Mouse (Mus musculus) 416B (cell line): Measurements from ENCODE around the gene Srd5a3.
"Not testable (repeated sequence)": the region's sequence is repeated elsewhere in the genome, so short reads cannot be mapped to it uniquely, and the experiment has no call there.

Source experiments
- DNase-seq: peaks from one replicate; pipeline ENCODE4 v3.0.0; 2011; ENCODE audit warnings: low read depth

The Srd5a3 gene

GRCm38 (mm10) chr5:76139808-76140729, at the start of gene Srd5a3:
TSS of gene Srd5a3 (plus strand) at chr5:76140271.
- peak; percentile 96 for DNase-seq

- not testable (repeated sequence) for DNase-seq
Observed at GRCm38 (mm10) chr5:76103809-76104208, 36.3 kb upstream of the Srd5a3 start.

DNA sequence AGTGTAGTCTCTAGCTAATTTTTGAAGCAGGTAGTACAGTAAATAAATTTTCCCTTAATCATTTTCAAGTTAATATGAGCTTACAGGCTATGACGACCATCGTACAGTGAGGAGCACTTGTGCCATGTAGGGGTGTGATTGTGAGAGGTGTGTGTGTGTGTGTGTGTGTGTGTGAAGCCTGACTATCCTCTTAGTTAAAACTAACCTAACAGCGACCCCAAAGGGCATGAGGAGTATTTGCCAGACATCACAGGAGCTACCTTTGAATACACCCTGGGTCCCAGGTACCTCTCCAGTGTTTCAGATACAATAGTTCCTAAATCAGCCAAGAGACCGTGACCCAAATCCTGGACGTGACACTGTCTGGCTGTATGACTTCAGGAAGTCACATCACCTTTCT, 32.8 kb upstream of the Srd5a3 start:
- no peak for DNase-seq

GRCm38 (mm10) chr5:76108496-76108895, 31.6 kb upstream of the Srd5a3 start:
- no peak for DNase-seq

DNA sequence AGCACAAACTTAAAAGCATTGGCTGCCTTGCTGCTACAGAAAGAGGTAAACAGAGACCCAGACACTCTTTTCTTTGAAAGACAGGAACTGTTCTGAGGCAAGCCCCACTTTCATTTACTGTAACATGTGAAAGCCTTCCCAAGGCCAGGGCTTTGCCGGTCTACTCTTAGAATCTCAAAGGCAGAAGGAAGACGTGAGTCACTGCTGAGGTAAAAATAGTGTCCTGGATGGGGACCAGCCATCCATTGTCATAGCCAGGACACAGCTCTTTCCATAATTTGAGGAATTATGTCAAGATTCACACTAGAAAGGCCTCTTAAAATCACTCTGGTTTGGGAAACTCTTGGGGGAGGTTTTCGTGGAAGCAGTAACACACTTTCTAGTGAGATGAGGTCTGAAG, 28.9 kb upstream of the Srd5a3 start:
- DNase-seq = no peak

- no peak for DNase-seq
Observed at GRCm38 (mm10) chr5:76112016-76112415, 28.1 kb upstream of the Srd5a3 start.

- DNase-seq = no peak
Observed at GRCm38 (mm10) chr5:76115436-76116041, 24.5 kb upstream of the Srd5a3 start.

DNA sequence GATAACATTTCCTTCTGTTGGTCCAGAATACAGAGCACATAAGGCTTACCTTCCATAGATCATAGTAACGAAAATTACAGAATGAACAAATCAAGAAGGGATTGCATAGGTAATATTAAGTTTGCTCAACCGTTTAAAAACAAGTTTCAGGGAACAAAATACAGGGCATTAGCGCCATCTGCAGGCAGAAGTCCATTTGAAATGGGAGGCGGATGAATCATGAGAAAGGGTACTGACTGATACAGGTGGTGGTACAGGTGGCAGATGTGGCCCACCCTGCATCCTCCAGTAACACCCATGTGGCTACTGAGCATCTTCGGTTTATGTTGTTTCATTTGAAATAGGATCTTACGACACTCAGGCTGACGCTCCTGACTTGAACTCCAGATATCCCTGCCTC, 21.6 kb upstream of the Srd5a3 start:
- peak; percentile 51 for DNase-seq

DNA sequence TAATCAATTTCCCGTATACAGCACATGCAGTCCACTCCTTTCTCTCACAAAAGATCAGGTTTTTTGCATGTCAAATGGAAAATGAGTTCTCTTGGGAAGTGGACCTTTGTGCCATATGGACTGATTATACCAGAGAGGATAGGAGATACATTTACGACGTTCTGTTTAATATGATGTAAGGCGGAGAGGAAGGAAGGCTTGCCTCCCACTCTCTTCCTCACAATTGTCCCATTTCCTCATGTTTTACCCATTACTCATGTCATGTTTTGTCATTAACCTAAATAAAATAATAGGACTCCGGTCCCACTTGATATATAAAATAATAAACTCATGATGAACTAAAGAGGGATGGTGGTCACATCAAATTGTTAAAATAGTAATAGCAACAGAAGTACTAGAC, 19.4 kb upstream of the Srd5a3 start:
- no peak for DNase-seq

GRCm38 (mm10) chr5:76127584-76128316, 12.3 kb upstream of the Srd5a3 start:
- DNase-seq = no peak

DNA sequence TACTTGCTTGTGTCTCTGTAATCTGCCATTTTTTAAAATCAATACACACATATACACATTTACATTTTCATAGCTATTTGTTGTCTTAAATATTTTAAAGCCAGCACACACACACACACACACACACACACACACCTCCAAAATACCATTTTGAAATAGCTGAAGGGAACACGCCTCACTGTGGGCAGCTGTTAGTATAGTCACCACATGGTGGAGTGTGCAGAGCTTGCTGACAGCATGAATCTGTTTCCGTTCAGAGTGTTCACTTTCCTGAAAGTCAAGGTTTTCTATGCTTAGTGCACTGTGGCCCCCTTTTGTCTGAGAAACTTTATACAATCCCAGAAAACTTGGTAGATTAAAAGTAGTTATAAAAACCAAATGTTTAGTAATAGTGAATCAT, 9.8 kb upstream of the Srd5a3 start:
- peak; percentile 75 for DNase-seq

DNA sequence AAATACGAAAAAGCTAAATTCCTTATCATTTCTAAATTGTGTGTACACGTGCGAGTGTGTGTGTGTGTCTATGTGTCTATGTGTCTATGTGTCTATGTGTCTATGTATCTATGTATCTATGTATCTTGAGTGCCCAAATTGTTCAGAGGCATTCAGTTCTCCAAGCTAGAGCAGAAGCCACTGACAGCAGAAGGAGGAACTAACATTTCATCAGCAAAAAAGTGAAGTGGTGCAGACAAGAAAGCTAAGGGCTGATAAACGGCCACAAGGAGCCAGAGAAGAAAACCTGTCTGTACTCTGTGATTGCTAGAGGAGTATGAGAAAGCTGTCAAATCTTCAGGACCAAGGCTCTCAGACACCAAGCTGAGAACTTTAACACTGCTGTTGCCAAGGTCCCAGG, 8.1 kb upstream of the Srd5a3 start:
- peak; percentile 69 for DNase-seq

GRCm38 (mm10) chr5:76135644-76136043, 4.4 kb upstream of the Srd5a3 start:
- no peak for DNase-seq

DNA sequence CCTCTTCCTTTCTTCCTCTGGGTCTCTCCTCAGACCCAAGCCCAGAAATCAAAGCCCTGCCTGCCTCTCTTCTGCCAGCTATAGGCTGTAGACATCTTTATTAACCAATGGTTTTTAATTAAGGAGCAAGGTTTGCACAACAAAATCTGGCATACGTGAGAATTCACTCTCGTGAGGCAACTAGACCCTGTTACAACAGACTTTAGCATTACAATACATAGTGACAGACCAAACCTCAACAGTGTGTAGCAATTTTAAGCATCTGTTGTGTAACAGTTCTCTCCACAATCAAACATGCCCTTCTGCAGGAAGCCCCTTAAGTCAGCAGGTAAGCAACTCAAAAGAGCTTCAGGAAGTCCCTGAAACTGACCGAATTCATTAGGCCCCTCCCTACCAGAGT, 3.8 kb upstream of the Srd5a3 start:
- peak; percentile 74 for DNase-seq

DNA sequence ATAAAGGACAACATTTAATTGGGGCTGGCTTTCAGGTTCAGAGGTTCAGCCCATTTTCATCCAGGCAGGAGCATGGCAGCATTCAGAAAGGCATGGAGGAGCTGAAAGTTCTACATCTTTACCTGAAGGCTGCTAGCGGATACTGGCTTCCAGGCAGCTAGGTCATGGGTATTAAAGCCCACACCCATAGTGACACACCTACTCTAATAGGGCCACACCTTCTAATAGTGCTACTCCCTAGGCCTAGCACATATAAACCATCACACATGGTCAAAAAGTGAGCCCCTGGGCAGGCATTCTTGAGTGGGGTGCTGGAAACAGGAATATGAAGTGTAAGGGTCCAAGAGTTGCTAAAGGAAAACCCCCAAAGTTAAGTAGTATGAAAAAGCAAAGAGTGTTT, 2.5 kb upstream of the Srd5a3 start:
- no peak for DNase-seq

GRCm38 (mm10) chr5:76138071-76138470, 2.0 kb upstream of the Srd5a3 start:
- no peak for DNase-seq

GRCm38 (mm10) chr5:76138512-76138911, 1.6 kb upstream of the Srd5a3 start:
- no peak for DNase-seq

DNA sequence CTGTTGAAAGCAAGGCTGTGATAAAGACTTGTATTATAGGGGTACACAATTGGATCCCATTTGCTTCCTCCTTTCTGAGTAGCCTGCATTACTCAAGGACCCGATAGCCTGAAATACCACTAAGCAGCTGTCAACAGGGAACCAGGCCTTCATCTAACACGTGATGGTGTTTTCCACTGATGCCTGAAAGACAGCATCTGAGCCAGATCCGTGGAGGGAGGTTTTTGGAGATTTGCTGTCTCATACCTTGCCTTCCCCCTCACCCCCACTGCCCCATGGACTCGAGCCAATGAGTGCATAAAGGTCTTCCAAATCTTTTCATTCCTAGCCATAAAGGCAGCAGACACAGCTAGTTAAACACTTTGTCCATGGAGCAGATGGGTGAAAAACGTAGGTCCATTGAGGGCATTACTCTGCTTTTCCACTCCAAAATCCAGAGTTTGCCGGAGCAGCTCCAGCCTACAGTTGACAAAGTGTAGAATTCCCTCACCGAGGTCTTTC, 850 bp upstream of the Srd5a3 start:
- DNase-seq = no peak

DNA sequence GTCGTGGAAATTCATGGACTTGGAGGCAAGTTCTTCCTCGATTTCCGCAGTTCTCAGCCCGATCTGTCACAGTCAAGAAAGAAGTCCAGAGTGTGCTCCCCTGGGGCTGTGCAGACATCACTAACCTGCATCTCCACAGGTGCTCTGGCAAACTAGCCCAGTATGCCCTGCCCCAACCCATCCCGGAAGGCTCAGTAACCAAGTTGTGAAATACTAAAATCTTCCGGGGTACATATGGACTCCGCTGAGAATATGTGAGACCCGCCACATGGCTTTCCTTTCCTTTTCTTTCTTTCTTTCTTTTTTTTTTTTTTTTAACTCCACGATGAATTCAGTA, 627 bp downstream of the Srd5a3 start:
- DNase-seq = no peak

GRCm38 (mm10) chr5:76143356-76143755, 3.3 kb downstream of the Srd5a3 start:
- DNase-seq = no peak

- no peak for DNase-seq
Observed at GRCm38 (mm10) chr5:76146401-76146800, 6.3 kb downstream of the Srd5a3 start.

GRCm38 (mm10) chr5:76149436-76149835, 9.4 kb downstream of the Srd5a3 start:
- no peak for DNase-seq

DNA sequence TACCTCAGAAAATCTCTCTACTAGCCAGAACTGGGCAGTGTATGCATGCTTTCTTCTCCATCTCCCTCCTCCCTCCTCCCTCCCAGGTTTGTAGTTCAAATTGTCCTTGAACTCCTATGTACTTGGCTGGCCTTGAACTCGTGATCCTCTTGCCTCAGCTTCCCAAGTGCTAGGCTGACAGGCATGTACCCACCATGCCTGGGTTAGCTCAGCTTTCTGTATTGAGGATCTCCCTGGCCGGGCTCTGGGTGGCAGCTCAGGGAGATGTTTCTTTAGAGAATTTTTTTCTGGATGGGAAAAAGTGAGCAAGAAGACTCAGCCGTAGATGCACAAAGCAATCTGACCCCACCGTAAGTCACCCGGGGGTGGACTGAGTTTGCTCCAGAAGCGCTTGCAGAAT, 12.9 kb downstream of the Srd5a3 start:
- DNase-seq = no peak
